Mouse (Mus musculus) natural killer cell, adult 2 months (primary cell): ENCODE measurements around the gene Trip10.
A peak's percentile ranks its signal among the peaks of the same experiment; 100 is the strongest.

Experiments
- DNase-seq, 2 experiments: peaks; one replicate each; pipeline ENCODE4 v3.0.0; 2022; ENCODE audit warnings: low spot score in 2 of 2

The Trip10 gene

GRCm38 (mm10) chr17:57290001-57290670, 40.9 kb downstream of the Trip10 start:
- peak; percentile 63 to 68 for DNase-seq

GRCm38 (mm10) chr17:57290671-57291055, 41.4 kb downstream of the Trip10 start:
- DNase-seq: peak; percentile 80 to 88

- no peak for DNase-seq
Measured at GRCm38 (mm10) chr17:57292302-57292701, 43.0 kb downstream of the Trip10 start.

- no peak for DNase-seq
Measured at GRCm38 (mm10) chr17:57292968-57293367, 43.7 kb downstream of the Trip10 start.

- DNase-seq: no peak
Measured at GRCm38 (mm10) chr17:57295935-57296334, 46.7 kb downstream of the Trip10 start.

GRCm38 (mm10) chr17:57297040-57297439, 47.8 kb downstream of the Trip10 start:
- no peak for DNase-seq

GRCm38 (mm10) chr17:57305593-57305992, 56.3 kb downstream of the Trip10 start:
- peak; percentile 29 to 47 for DNase-seq

- no peak for DNase-seq
Measured at GRCm38 (mm10) chr17:57307074-57307473, 57.8 kb downstream of the Trip10 start.

GRCm38 (mm10) chr17:57311801-57312200, 62.5 kb downstream of the Trip10 start:
- no peak for DNase-seq
